Mouse (Mus musculus) hindbrain, postnatal 0 days (tissue): ENCODE measurements around the gene Gm6377. TPM values are rescaled to one million over a fixed set of nuclear protein-coding genes. Genes with fewer than 3 reads are reported as not detected.
A peak's percentile ranks its signal among the peaks of the same experiment; 100 is the strongest.

ENCODE experiments used
- ATAC-seq: fragments of 200-750 bp; cut with Nextera tagmentation; 2 replicates; pipeline ENCODE4 v1.8.0; 2017; ENCODE audit warnings: mild to moderate bottlenecking, moderate TSS enrichment, moderate library complexity
- DNase-seq: peaks from one replicate; pipeline ENCODE4 v3.0.0-alpha.2; 2015; ENCODE audit warnings: low spot score
- H3K27ac ChIP-seq: fragments of 300-500 bp; sonication (generic); 2 replicates; pipeline ENCODE4 v1.5.1; 2014; ENCODE audit warnings: mild to moderate bottlenecking
- H3K27me3 ChIP-seq: fragments of 300-500 bp; sonication (generic); 2 replicates; pipeline ENCODE4 v1.6.1; 2014; ENCODE audit warnings: low read length, mixed read lengths; ENCODE audit not compliant: insufficient read depth
- H3K36me3 ChIP-seq: fragments of 300-500 bp; sonication (generic); 2 replicates; pipeline ENCODE4 v1.6.1; 2014; ENCODE audit warnings: low read length, mixed read lengths; ENCODE audit not compliant: insufficient read depth
- H3K4me1 ChIP-seq: fragments of 300-500 bp; sonication (generic); 2 replicates; pipeline ENCODE4 v1.6.1; 2014; ENCODE audit warnings: antibody characterized with exemption, low read length, mixed read lengths; ENCODE audit not compliant: insufficient read depth
- H3K4me2 ChIP-seq: fragments of 300-500 bp; sonication (generic); 2 replicates; pipeline ENCODE4 v1.6.1; 2014; ENCODE audit warnings: low read depth, mild to moderate bottlenecking, low read length, moderate library complexity, mixed read lengths
- H3K4me3 ChIP-seq: fragments of 300-500 bp; sonication (generic); 2 replicates; pipeline ENCODE4 v1.5.1; 2014; ENCODE audit warnings: low read length
- H3K9ac ChIP-seq: fragments of 300-500 bp; sonication (generic); replicated peaks from 2 replicates; pipeline ENCODE4 v1.6.1; 2014; ENCODE audit warnings: mild to moderate bottlenecking, low read length, moderate library complexity, mixed read lengths
- H3K9me3 ChIP-seq: fragments of 300-500 bp; sonication (generic); 2 replicates; pipeline ENCODE4 v1.6.1; 2016; ENCODE audit warnings: low read length, mixed read lengths
- CTCF ChIP-seq: IDR thresholded peaks from 2 replicates; pipeline ENCODE4 v1.5.1; 2016; ENCODE audit warnings: antibody characterized with exemption, control low read depth, low read depth
- polyA plus RNA-seq: library from polyadenylated mRNA; unstranded; fragments of >200 nt; fragmentation: Nextera tagmentation; extraction: Ambion mirVana; gene quantifications from 2 replicates; pipeline ENCODE4 v1.2.1, GENCODE M21; 2015
- total RNA-seq: library from RNA; depleted of rRNA; stranded (reverse); fragments of >200 nt; gene quantifications from 2 replicates; pipeline ENCODE4 v1.2.3, GENCODE M21; 2014; rRNA removed

Gm6377 gene
- total and polyA plus RNA-seq, 2 experiments from 2014 or later = 0.05 TPM; not detected in 1

GRCm38 (mm10) chrX:109238163-109238562 lies 41.6 kb downstream of the Gm6377 start:
- Histone ChIP-seq H3K9me3 (no peaks in the 10 kb centered on the region), H3K4me2 (no peak overlapping the region), H3K4me3 (no peak overlapping the region), H3K9ac (no peak overlapping the region), H3K4me1 (no peaks in the 10 kb centered on the region), H3K27ac (no peak overlapping the region), H3K36me3 (no peaks in the 10 kb centered on the region), H3K27me3 (no peaks in the 10 kb centered on the region)
- peak; percentile 58 for TF ChIP-seq CTCF
- DNase-seq (peak; percentile 39), ATAC-seq (no peak)

Other genes starting within 250 kb of the Gm6377 start
- 0.52 and 0.54 TPM in 2 replicates for gene Hmgn5, start 183.4 kb upstream of the Gm6377 start, total RNA-seq
- gene Hmgn5, start 183.4 kb upstream of the Gm6377 start, polyA plus RNA-seq = 12.8 and 15.7 TPM in 2 replicates
- gene Sh3bgrl, start 101.4 kb upstream of the Gm6377 start, total RNA-seq = 66.8 and 68.2 TPM in 2 replicates
- gene Sh3bgrl, start 101.4 kb upstream of the Gm6377 start, polyA plus RNA-seq = 142 and 143 TPM in 2 replicates